Mouse (Mus musculus): ENCODE data around the gene Cbx6. TPM values are rescaled to one million over a fixed set of nuclear protein-coding genes. Genes with fewer than 3 reads are reported as not detected.
A peak's percentile ranks its signal among the peaks of the same experiment; 100 is the strongest.

Gene Cbx6
- polyA plus RNA-seq (2012; ENCODE audit: insufficient read depth, insufficient read length, low replicate concordance, missing spikeins), result not detected in 2 replicates

DNA sequence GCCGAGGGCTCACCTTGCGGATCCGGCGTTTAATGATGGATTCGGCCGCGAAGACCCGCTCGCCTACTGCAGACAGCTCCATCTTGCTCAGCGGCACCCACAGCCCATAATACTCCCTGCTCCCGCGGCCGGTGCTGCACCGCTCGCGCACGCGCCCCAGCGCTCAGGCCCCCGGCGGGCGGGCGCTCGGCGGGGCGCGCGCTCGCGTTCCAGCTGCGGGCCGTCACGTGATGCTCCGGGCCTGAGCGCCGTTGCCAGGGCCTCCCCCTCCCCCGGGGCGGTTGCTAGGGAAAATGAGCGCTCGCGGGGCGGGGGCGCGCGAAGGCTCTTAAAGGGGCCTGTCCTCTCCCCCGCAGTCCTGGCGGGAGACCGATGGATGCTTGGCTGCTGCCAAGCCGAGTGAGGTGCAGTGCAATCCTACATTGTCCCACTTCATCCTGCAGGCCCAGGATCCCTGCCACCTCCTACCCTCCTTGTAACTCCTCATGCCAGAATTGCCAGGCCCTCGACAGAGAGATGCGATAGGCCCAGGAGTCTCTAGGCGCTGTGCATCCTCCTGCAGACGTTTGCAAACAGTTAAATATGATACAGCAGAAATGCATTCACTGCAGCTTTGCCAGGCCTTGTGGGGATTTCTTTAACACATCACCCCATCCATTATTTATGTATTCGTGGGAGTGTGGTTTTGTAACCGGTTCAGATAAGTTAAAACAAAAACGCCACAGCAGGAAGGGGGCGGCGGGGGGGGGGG lies at the start of gene Cbx6, which contains the start of gene Npcd:
TSS of gene Cbx6 (minus strand) at position 559 of the 751 bp plus-strand sequence.
TSS of gene Npcd (minus strand) at position 108 of the 751 bp plus-strand sequence.
- Histone ChIP-seq H3K4me3 (ENCODE audit: insufficient read depth, low read depth, low read length) (peak within 1 kb of the TSS; percentile 76), H3K27ac (ENCODE audit: insufficient read depth, low read depth, low read length) (peak within 1 kb of the TSS; percentile 98), H3K4me1 (ENCODE audit: control insufficient read depth, insufficient read depth, low read length) (peaks cover 27% of the 10 kb centered on the region)
- TF ChIP-seq POLR2A (IDR thresholded peaks at IDR 0.05; ENCODE audit: insufficient read depth, low read depth, low read length) (peak; percentile 90), CTCF (IDR thresholded peaks at IDR 0.05; ENCODE audit: insufficient read depth, low read depth, low read length) (no peak)
- under 1% methylated on average over 58 of the region's 58 CpGs for WGBS

DNA sequence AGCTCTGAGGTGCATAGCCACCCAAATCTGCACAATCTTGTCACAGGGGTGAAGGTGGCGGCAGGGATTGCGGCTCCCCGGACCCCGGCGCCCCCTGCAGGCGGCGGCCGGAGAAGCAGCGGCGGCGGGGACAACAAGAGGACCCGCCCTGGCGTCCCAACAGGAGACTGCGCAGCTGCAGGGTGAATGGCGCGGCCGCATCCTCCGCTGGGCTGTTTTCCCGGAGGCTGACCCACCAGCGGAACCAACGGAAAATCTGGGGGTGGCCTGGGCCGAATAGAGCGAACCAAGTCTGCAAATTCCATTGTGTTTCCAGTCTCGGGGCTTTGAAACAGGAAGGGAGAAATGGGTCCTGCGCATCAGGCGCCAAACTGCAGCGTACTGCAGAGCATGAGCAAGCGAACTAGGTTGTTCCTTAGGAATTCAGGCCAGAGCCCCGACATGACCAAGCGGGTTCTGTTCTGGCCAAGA lies 48.9 kb upstream of the Cbx6 start:
- TF ChIP-seq POLR2A (IDR thresholded peaks at IDR 0.05; ENCODE audit: insufficient read depth, low read depth, low read length) (peak; percentile 80), CTCF (IDR thresholded peaks at IDR 0.05; ENCODE audit: insufficient read depth, low read depth, low read length) (peak; percentile 95)
- Histone ChIP-seq H3K4me1 (ENCODE audit: control insufficient read depth, insufficient read depth, low read length) (peaks cover 15% of the 10 kb centered on the region), H3K4me3 (ENCODE audit: insufficient read depth, low read depth, low read length) (peak overlapping the region; percentile 68), H3K27ac (ENCODE audit: insufficient read depth, low read depth, low read length) (peak overlapping the region; percentile 95)
- WGBS, result under 1% methylated on average over 30 of the region's 30 CpGs

DNA sequence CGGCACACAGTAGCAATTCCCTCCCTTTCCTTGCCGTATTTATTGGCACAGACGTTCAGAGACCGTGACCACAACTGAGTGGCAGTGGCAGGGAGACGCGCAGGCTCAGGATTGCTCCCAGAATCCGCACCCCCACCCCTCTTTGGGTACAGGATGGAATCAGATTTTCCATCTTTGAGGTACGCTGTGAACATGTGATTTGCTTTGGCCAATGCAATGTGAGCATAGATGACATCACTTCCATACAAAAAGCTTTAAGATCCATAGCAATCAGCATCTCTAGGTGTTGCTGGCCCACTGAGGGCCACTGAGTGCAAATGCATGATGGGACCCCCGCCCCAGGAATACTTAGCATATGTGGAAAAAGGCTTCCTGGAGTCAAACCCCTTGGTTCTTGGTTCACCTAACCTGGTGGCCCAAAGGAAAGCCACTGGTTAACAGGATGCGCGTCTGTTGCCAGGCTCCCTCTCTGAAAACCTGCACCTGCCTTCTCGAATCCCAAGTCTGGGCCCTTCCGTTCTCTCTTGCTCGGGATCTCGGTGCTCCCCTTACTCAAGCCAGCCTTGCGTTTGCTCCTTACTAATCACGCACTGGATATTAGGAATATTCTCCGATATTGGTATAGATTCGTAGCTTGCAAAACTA lies 48.3 kb upstream of the Cbx6 start:
- H3K4me3 ChIP-seq (ENCODE audit: insufficient read depth, low read depth, low read length), result peak overlapping the region; percentile 68

DNA sequence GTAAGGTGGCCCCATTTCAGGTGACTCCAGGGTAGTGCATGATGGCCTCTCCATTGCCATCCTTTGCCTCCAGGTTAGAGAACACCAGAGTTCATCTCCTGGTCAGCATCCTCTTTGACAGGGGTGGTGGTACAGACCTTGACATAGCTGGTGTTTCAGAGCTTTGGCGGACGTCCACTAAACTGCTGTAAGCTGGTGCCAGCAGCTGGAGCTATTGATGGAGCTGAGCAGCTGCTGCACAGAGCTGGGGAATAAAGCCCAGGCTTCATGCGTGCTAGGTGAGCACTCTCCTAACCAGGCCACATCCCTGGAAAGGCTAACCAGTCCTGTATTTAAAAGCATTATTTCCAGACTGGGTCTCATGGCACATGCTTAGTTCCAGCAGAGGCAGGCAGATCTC lies 46.0 kb upstream of the Cbx6 start:
- Histone ChIP-seq H3K27ac (ENCODE audit: insufficient read depth, low read depth, low read length) (no peak overlapping the region), H3K4me3 (ENCODE audit: insufficient read depth, low read depth, low read length) (no peak overlapping the region), H3K4me1 (ENCODE audit: control insufficient read depth, insufficient read depth, low read length) (peaks cover 15% of the 10 kb centered on the region)
- no peak for TF ChIP-seq POLR2A (IDR thresholded peaks at IDR 0.05; ENCODE audit: insufficient read depth, low read depth, low read length)
- TF ChIP-seq CTCF (IDR thresholded peaks at IDR 0.05; ENCODE audit: insufficient read depth, low read depth, low read length), result no peak
- 77% methylated on average over 3 of the region's 3 CpGs for WGBS

More for the DNA sequence above, 48.3 kb upstream of the Cbx6 start:
- WGBS, result 12% methylated on average over 19 of the region's 19 CpGs
- H3K4me1 ChIP-seq (ENCODE audit: control insufficient read depth, insufficient read depth, low read length), result peaks cover 15% of the 10 kb centered on the region
- peak overlapping the region; percentile 85 for H3K27ac ChIP-seq (ENCODE audit: insufficient read depth, low read depth, low read length)
- TF ChIP-seq CTCF (IDR thresholded peaks at IDR 0.05; ENCODE audit: insufficient read depth, low read depth, low read length) (no peak), POLR2A (IDR thresholded peaks at IDR 0.05; ENCODE audit: insufficient read depth, low read depth, low read length) (no peak)

DNA sequence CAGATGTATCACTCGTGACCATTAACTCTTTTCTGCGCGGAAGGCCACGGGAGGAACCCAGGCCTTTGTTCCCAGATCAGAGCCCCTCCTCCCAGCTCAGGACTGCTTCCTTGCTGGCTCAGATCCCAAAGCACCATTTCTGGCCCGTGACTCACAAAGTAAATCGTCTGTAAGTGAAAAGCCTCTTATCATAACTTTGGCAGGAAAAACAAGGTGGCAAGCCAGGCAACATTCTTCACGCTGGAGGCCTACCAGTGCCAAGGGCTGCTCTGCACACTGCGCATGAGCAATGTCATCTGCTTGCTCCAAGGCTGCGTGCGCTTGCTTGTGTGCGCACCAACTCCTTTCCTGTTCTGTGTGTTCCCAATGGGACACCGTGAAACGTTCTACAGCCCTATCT lies 44.8 kb upstream of the Cbx6 start:
- no peak for TF ChIP-seq CTCF (IDR thresholded peaks at IDR 0.05; ENCODE audit: insufficient read depth, low read depth, low read length)
- TF ChIP-seq POLR2A (IDR thresholded peaks at IDR 0.05; ENCODE audit: insufficient read depth, low read depth, low read length), result no peak
- Histone ChIP-seq H3K4me1 (ENCODE audit: control insufficient read depth, insufficient read depth, low read length) (peaks cover 15% of the 10 kb centered on the region), H3K27ac (ENCODE audit: insufficient read depth, low read depth, low read length) (0 out of 2 replicates have a peak overlapping the region, but pooled peaks have one; percentile 36), H3K4me3 (ENCODE audit: insufficient read depth, low read depth, low read length) (no peak overlapping the region)
- whole genome bisulfite sequencing, result 13% methylated on average over 13 of the region's 13 CpGs

DNA sequence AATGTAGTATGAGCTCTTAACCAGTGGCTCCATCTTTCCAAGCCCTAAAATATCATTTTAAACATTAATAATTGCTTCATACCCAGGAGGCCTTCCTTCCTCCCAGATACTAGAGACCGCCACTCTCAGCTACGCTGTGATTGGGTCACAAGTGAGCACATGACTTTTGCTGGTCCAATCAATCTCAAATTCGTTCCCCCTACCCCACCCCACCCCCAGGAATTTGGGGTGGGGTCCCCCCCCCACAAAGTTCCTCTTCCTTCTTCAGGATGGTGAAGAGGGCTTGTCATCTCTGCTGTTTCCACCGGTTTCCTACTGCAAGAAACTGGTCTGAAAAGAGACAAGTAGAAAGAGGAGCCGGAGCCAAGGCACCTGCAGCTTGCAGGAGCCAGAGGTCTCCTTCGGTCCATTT lies 44.2 kb upstream of the Cbx6 start:
- Histone ChIP-seq H3K27ac (ENCODE audit: insufficient read depth, low read depth, low read length) (0 out of 2 replicates have a peak overlapping the region, but pooled peaks have one; percentile 36), H3K4me1 (ENCODE audit: control insufficient read depth, insufficient read depth, low read length) (peaks cover 15% of the 10 kb centered on the region), H3K4me3 (ENCODE audit: insufficient read depth, low read depth, low read length) (no peak overlapping the region)
- WGBS, result 63% methylated on average over 6 of the region's 6 CpGs
- TF ChIP-seq POLR2A (IDR thresholded peaks at IDR 0.05; ENCODE audit: insufficient read depth, low read depth, low read length), result no peak
- no peak for TF ChIP-seq CTCF (IDR thresholded peaks at IDR 0.05; ENCODE audit: insufficient read depth, low read depth, low read length)

DNA sequence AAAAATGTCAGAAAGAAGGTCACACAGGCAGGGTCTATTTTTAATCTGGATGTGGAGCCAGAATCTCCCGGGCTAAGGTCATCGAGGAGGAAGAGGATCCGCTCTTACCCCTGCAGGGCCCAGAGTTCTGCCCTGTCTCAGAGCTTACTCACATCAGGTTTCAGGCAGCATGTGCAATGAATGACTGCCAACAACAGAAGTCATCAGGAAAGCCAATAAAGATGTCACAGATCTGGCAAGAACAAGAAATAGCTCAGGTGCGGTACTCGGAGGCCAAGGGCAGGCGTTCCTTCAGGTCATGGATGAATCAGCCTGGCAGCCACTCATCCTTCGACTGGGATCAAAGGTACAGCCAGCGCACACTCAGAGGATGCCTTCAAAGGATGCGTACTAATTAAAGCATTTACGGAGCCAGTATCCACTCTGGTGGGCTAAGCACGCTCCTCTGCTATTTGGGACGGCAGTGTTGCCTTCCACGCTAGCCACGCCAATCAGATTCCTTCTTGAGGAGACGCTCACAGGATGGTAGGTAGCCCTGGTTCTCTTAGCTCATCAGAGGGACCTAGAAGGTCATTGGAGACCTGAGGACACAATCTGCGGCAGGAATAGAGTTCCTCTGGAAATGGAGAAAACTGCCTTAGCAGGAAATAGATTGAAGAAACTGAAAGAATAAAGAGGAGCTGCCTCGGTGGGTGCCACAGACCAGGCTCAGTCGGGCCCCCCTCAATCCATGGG lies 40.9 kb upstream of the Cbx6 start:
- no peak overlapping the region for H3K4me3 ChIP-seq (ENCODE audit: insufficient read depth, low read depth, low read length)

DNA sequence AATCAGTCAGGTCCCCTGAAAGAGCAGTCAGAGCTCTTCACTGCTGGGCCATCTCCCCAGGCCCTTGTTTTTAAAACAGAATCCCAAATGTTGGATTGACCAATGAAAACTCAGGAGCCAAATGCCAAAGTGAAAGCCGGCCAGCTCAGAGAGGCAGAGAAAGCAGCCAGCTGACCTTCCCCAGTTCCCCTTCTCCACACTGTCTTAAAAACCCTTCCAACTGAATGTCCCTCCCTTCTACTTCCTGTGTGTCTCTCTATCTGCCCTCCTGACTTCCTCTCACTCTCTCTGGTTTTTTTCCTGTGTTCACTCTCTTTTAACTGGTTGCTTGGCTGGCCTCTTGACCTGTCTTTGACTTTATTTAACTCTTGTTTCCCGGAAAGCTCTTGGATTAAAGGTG lies 39.5 kb upstream of the Cbx6 start:
- no peak overlapping the region for H3K27ac ChIP-seq (ENCODE audit: insufficient read depth, low read depth, low read length)
- WGBS, result 61% methylated on average over 2 of the region's 2 CpGs
- H3K4me3 ChIP-seq (ENCODE audit: insufficient read depth, low read depth, low read length), result no peak overlapping the region
- peaks cover 2% of the 10 kb centered on the region for H3K4me1 ChIP-seq (ENCODE audit: control insufficient read depth, insufficient read depth, low read length)
- TF ChIP-seq CTCF (IDR thresholded peaks at IDR 0.05; ENCODE audit: insufficient read depth, low read depth, low read length) (no peak), POLR2A (IDR thresholded peaks at IDR 0.05; ENCODE audit: insufficient read depth, low read depth, low read length) (no peak)

More for the DNA sequence above, 40.9 kb upstream of the Cbx6 start:
- H3K27ac ChIP-seq (ENCODE audit: insufficient read depth, low read depth, low read length), result no peak overlapping the region
- WGBS, result 88% methylated on average over 18 of the region's 18 CpGs
- no peak for TF ChIP-seq POLR2A (IDR thresholded peaks at IDR 0.05; ENCODE audit: insufficient read depth, low read depth, low read length)
- TF ChIP-seq CTCF (IDR thresholded peaks at IDR 0.05; ENCODE audit: insufficient read depth, low read depth, low read length), result no peak
- H3K4me1 ChIP-seq (ENCODE audit: control insufficient read depth, insufficient read depth, low read length), result peaks cover 10% of the 10 kb centered on the region
